Mouse (Mus musculus) NIH3T3 (cell line): ENCODE data around the gene Nnmt.
A peak's percentile ranks its signal among the peaks of the same experiment; 100 is the strongest.

ENCODE experiments used
- DNase-seq: peaks from one replicate; pipeline ENCODE4 v3.0.0-alpha.2; 2012; ENCODE audit warnings: low read depth

The Nnmt gene

GRCm38 (mm10) chr9:48604939-48605598, at the start of gene Nnmt:
TSS of gene Nnmt (minus strand) at chr9:48605153.
- peak; percentile 38 for DNase-seq

- no peak for DNase-seq
Measured at GRCm38 (mm10) chr9:48654730-48655129, 49.8 kb upstream of the Nnmt start.

GRCm38 (mm10) chr9:48653399-48654070, 48.6 kb upstream of the Nnmt start:
- no peak for DNase-seq

- no peak for DNase-seq
Measured at GRCm38 (mm10) chr9:48652026-48652425, 47.1 kb upstream of the Nnmt start.

GRCm38 (mm10) chr9:48650846-48651245, 45.9 kb upstream of the Nnmt start:
- DNase-seq: no peak

- no peak for DNase-seq
Measured at GRCm38 (mm10) chr9:48649851-48650685, 45.1 kb upstream of the Nnmt start.

- DNase-seq: no peak
Measured at GRCm38 (mm10) chr9:48649098-48649766, 44.3 kb upstream of the Nnmt start.

- DNase-seq: no peak
Measured at GRCm38 (mm10) chr9:48648285-48649097, 43.5 kb upstream of the Nnmt start.

GRCm38 (mm10) chr9:48647648-48648284, 42.8 kb upstream of the Nnmt start:
- peak; percentile 13 for DNase-seq

GRCm38 (mm10) chr9:48646781-48647647, 42.1 kb upstream of the Nnmt start:
- DNase-seq: no peak

- peak; percentile 83 for DNase-seq
Measured at GRCm38 (mm10) chr9:48646251-48646650, 41.3 kb upstream of the Nnmt start.

GRCm38 (mm10) chr9:48645648-48646126, 40.7 kb upstream of the Nnmt start:
- no peak for DNase-seq

GRCm38 (mm10) chr9:48644926-48645647, 40.1 kb upstream of the Nnmt start:
- DNase-seq: peak; percentile 51

- DNase-seq: no peak
Measured at GRCm38 (mm10) chr9:48644376-48644775, 39.4 kb upstream of the Nnmt start.

- DNase-seq: no peak
Measured at GRCm38 (mm10) chr9:48641636-48642035, 36.7 kb upstream of the Nnmt start.

- no peak for DNase-seq
Measured at GRCm38 (mm10) chr9:48640881-48641280, 35.9 kb upstream of the Nnmt start.

- DNase-seq: no peak
Measured at GRCm38 (mm10) chr9:48638176-48638803, 33.3 kb upstream of the Nnmt start.

- DNase-seq: no peak
Measured at GRCm38 (mm10) chr9:48637161-48637560, 32.2 kb upstream of the Nnmt start.
